Mouse (Mus musculus): ENCODE data around the gene Ttc9.

DNA sequence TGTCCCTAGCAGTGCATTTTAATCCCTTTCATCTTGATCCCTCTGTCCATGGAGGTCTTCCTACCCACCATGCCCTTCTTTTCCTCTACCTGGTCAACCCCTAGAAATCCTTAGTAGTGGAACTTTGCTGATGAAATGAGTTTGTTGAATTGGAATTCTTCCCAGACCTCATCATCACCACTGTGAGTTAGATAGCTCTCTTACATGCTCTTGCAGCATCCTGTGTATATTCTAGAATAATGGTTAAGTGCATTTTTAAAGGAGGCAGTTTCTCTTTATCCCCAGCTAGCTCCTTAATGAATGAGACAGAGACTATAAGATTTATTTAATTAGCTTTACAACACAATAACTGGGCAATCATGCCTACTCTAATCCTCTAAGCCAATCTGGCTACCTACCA lies 21.6 kb upstream of the Ttc9 start:
- TF ChIP-seq CTCF (IDR thresholded peaks at IDR 0.05; ENCODE audit: low read depth, low read length) (no peak), TAL1 (conservative IDR thresholded peaks at IDR 0.05; ENCODE audit: low read depth, low read length) (no peak), GATA1 (IDR thresholded peaks at IDR 0.05; ENCODE audit: borderline replicate concordance, low read length) (no peak), POLR2AphosphoS5 (IDR thresholded peaks at IDR 0.05; ENCODE audit: insufficient replicate concordance, low read depth, low read length) (no peak)

Data from G1E (cell line).